Mouse (Mus musculus) CH12.LX (cell line): ENCODE measurements around the gene Fermt2.

Source experiments
- CHD1 ChIP-seq: IDR thresholded peaks from 2 replicates; pipeline ENCODE4 v1.6.1; 2012; ENCODE audit warnings: low read depth, low read length, improper control_type of control experiment, inconsistent platforms
- CTCF ChIP-seq, 2 experiments: IDR thresholded peaks in 1 of 2; conservative IDR thresholded peaks in 1 of 2; 2 replicates each; pipeline ENCODE4 v1.5.1; 2011 to 2012; ENCODE audit warnings: low read depth in 2 of 2, low read length in 2 of 2, improper control_type of control experiment in 1 of 2, inconsistent platforms in 1 of 2, mild to moderate bottlenecking in 1 of 2, moderate library complexity in 1 of 2
- ELF1 ChIP-seq: IDR thresholded peaks from 2 replicates; pipeline ENCODE4 v1.6.1; 2014; ENCODE audit warnings: low read depth, mild to moderate bottlenecking, inconsistent platforms, low read length, improper control_type of control experiment
- EP300 ChIP-seq: IDR thresholded peaks from 2 replicates; pipeline ENCODE4 v1.6.1; 2011; ENCODE audit warnings: low read length, improper control_type of control experiment
- MAX ChIP-seq: IDR thresholded peaks from 2 replicates; pipeline ENCODE4 v1.6.1; 2011; ENCODE audit warnings: low read length, improper control_type of control experiment
- MXI1 ChIP-seq: IDR thresholded peaks from 2 replicates; pipeline ENCODE4 v1.6.1; 2011; ENCODE audit warnings: mild to moderate bottlenecking, low read depth, low read length, improper control_type of control experiment
- NELFE ChIP-seq: IDR thresholded peaks from 2 replicates; pipeline ENCODE4 v1.6.1; 2011; ENCODE audit warnings: low read depth, low read length, improper control_type of control experiment
- NRF1 ChIP-seq: IDR thresholded peaks from 2 replicates; pipeline ENCODE4 v1.6.1; 2014; ENCODE audit warnings: low read depth, mild to moderate bottlenecking, inconsistent platforms, low read length, improper control_type of control experiment, moderate library complexity
- POLR2A ChIP-seq: IDR thresholded peaks from 2 replicates; pipeline ENCODE4 v1.6.1; 2011; ENCODE audit warnings: low read depth, mild to moderate bottlenecking, improper control_type of control experiment, low read length
- POLR2AphosphoS2 ChIP-seq: IDR thresholded peaks from 2 replicates; pipeline ENCODE4 v1.6.1; 2011; ENCODE audit warnings: low read depth, low read length, improper control_type of control experiment
- TCF12 ChIP-seq: IDR thresholded peaks from 2 replicates; pipeline ENCODE4 v1.6.1; 2014; ENCODE audit warnings: low read depth, mild to moderate bottlenecking, inconsistent platforms, low read length, improper control_type of control experiment
- UBTF ChIP-seq: IDR thresholded peaks from 2 replicates; pipeline ENCODE4 v1.6.1; 2012; ENCODE audit warnings: low read depth, mild to moderate bottlenecking, inconsistent platforms, low read length, improper control_type of control experiment, moderate library complexity
- ZC3H11A ChIP-seq: IDR thresholded peaks from 2 replicates; pipeline ENCODE4 v1.6.1; 2012; ENCODE audit warnings: low read depth, mild to moderate bottlenecking, inconsistent platforms, low read length, improper control_type of control experiment
- ZMIZ1 ChIP-seq: IDR thresholded peaks from 2 replicates; pipeline ENCODE4 v1.6.1; 2012; ENCODE audit warnings: low read depth, mild to moderate bottlenecking, inconsistent platforms, low read length, improper control_type of control experiment

DNA sequence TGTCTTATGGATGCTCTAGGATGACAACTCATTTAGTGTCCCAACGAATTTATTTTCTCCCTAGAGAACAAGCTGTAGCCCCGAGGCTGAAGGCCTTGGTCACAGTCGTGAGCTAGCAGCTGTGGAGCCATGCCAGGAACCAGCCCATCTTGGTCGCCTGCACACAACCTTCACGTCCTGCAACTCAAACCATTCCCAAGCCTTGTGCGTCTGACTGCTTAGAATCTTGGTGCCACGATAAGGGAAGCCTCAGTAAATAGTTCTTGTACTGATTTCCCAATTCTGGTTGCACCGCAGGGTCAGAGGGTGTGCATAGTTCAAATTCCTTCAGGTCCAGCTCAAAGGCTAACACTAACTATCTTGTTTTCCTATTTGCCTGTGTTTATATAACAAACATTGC, 52.3 kb downstream of the Fermt2 start:
- TF ChIP-seq NELFE (no peak), ZMIZ1 (no peak), CTCF (conservative IDR thresholded peaks at IDR 0.05 in 1 of 2, IDR thresholded peaks at IDR 0.05 in 1 of 2; ENCODE audit: low read depth in 2 of 2, low read length in 2 of 2) (no peak), EP300 (no peak), MAX (no peak), NRF1 (no peak), ZC3H11A (no peak), POLR2A (no peak), TCF12 (no peak), CHD1 (no peak), ELF1 (no peak), MXI1 (no peak), UBTF (no peak), POLR2AphosphoS2 (no peak)
